Mouse (Mus musculus): ENCODE measurements around the gene A930004D18Rik.
A peak's percentile ranks its signal among the peaks of the same experiment; 100 is the strongest.

A930004D18Rik gene

DNA sequence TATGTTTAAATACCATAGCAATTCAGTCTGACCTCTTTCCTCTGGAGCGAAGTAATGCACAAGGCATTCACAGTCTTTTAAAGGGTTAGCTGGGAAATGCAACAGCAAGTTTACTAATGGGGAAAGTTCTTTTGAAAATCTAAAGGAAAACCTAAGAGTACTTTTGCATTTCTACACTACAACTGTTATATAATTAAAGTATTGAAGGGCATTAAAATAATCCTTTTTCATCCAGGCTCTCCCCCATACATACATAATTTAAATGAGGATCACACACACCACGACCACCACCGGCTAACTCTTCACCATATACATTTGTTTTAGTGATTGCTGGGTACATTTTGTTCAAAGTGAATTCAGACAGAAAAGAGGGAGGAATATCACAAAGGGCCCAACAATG lies 15.0 kb upstream of the A930004D18Rik start:
- no peak for DNase-seq

DNA sequence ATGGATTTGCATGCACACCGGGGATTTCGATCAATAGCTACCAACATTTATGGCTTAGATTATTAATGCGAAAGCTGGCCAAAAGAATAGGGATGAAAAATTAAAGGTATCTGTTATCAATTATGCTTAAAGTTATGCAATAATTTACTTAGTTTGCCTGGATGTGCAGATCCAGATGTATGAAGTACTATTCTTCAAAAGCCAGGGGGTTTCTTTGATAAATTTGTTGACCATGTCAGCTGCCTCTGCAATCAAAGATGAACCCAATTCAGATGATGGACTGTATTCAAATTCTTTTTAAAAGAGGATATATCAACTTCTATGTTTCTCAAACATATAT lies 14.3 kb upstream of the A930004D18Rik start:
- DNase-seq, result no peak

DNA sequence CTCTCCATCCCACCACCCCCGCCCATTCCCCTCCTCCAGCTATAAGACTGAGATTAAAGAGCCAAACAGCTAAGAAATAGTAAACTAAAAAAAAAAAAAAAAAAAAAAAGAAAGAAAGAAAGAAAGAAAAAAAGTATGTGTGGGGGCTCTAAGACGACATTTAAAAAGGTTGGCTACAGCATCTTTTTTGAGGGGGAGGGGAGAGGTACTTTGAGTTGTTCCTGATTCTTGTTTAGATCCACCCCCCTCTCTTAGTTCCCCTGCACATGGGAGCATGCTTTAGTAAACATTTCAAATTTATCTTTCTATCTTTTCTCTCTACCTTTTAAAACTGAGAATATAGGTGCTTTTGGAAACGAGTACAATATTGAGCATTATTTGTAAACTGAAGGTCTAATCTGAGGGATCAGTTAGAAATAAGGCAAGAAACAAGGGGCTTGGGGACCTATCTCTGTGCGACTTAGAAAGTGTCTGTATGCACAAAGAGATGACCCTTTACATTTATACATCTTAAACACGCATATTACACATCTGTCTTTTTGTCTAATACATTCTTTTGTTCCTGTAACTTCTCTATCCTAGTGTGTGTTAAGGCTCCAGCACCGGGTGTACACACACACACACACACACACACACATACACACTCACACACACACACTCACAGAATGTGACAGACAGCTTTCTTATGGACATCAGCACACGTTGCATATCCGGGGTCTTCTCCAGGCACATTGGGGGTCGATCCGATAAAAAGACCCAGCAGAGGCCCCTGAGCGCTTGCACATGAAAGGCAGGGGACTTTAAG lies 13.7 kb upstream of the A930004D18Rik start:
- no peak for DNase-seq

DNA sequence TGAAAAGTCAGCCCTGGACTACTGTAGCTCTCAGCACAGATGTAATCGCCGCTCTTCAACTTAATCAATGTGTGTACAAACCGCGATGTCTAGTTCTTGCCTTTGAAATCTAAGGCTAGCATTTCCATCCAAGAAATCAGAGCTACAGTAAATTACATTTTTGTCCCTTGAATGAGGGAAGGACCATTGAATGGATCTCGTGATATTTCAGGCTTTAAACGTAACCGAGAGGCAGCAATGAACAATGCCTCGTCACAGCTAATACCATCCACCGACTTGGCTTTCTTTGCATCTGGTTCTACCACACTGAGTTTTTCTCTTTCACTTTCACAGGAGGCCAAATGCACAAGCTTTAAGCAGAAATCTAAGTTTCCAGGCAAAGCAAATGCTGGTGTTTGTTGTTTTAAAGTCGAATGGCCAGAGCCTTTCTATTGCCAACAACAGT lies 13.0 kb upstream of the A930004D18Rik start:
- DNase-seq, result no peak

DNA sequence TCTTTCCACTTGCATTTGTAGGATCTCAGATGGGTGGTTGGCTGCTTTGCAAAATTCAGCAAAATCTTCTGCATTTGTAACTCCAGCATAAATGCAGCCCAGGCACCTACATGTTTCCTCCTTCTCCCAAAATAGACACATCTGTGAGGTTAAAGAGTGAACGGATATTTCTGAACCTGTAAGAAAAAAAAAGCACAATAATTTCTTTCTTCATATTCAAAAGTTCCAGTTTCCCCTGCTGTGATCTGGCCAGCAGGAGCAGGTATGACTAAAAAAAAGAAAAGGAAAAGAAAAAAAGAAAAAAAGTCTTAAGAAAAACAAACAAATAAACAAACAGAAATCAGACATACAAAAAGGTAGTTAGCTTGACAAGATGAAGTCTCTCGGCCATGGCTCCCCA lies 12.5 kb upstream of the A930004D18Rik start:
- DNase-seq, result no peak

DNA sequence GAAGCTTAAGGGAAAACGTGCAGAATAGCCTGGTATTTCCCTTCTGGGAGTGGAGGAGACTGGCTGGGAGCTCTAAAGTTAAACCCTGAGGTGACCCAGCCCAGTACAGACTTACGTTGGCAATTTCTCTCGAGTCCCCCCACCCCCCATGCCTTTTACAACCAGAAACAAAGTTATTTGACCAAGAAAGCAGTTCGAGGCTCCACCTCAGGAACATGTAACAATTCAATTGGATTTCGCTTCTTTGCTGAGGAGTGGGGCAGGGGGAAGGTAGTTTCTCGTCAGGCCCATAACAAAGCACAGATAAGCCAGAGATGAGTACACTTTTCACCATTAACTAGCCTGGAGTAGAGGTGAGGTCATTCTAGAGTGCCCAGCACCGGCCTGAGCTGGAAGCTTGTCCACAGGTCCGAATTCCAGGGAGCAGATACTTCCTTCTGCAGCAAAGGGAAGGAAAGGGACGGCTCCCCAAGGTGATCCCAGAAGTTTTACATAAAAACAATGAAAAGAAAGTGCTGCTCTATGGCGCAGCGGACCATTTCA lies 11.8 kb upstream of the A930004D18Rik start:
- DNase-seq, result no peak

DNA sequence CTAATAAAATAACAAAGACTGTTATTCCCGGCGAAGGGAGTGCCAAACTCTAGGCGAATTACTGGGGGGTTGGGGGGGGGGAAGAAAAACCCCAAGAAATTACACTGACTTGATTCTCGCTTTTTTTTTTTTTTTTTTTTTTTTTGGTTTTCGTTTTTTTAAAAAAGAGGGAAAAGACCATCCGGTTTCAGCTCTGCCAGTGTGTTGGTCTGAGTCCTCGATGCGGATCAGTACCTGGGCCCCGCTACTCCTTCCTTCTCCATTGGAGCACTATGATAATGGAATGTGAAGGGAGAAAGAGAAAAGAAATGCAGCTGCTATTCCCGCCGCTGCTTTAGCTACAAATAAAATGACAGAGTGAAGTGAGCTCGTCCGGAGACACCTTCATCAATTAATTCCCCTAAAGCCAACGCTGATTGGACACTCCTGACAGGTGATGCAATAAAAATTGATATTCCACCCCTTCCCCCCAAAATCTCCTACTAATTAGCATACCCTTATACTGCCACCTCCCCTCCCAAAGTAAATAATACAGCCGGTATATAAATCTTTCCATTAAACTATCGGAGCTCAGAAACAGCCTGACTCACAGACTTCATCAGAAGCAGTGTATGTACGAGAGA lies 11.0 kb upstream of the A930004D18Rik start, which contains the start of gene Skida1:
TSS of gene Skida1 (minus strand) at position 599 of the 623 bp plus-strand sequence.
- DNase-seq, result no peak

DNA sequence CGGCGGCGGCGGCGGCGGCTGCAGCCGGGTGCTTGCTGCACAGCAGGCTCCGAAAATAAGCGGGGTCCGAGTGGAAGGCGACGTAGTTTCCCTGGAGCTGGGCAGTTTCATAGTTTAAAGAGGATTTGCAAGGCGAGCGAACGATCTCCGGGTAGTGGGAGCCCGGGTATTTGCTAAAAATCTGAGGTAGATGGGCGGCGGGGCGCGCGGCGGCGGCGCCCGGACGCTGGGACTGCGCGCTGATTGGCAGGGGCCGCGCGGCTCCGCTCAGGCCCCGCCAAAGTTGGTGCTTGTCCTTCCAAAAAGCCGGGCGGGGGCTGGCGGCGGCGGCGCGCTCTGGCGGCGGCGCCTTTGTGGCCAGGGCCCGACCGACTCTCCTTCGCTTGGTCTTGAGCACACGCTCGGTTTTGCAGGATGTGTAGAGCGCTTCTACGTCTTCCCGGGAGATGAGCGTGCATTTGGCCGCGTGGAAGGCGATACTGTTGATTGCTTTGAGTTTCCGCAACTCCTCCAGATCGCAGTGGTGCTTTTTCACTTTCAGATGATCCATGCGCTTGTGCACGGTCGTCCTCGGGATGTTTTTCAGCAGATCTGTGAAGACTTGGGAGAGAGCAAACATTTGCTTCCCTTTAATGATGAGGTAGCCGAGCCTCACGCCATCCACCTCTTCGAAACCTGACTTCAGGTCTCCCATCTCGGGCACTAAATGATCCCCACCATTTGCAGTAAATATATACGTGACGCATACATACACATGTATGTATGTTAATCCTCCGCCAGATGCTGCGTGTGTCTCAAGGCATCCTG lies 10.3 kb upstream of the A930004D18Rik start:
- DNase-seq, result peak; percentile 62

DNA sequence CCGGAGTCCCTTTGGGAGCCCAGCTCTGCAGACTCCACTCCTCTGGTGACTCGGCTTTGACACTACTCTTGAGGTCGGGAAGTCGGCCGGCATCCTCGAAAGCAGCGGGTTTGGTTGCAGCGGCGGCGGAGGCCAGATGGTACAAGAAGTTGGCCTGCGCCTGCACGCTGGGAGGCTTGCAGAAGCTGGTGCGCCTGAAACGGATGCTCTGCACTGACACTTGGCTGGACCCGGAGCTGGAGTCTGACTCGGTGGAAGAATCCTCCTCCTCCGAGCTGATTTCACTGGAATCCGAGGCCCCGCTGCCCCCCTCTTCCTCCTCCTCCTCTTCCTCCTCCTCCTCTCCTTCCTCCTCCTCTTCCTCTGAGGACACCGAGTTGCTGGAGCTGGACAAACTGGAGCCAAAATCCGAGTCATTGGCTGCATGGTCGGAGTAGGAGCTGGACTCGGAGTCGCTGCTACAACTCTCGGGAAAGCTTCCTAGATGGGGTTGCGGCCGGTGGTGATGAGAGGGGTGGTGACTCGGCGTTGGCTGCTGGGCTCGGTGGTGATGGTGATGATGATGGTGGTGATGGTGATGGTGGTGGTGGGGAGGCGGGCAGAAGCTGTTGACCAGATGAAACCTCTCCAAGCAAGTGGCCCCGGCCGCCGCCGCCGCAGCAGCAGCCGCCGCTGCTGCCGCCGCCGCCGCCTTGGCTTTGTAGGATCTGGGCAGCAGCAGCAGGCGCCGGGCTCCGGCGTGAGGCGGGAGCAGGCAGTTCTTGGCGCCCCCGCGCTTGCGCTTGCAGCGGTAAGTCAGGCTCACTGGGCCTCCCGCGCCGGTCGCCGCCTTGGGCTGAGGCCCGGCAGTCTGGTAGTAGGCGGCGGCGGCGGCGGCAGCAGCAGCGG lies 9.5 kb upstream of the A930004D18Rik start:
- DNase-seq, result peak; percentile 76

DNA sequence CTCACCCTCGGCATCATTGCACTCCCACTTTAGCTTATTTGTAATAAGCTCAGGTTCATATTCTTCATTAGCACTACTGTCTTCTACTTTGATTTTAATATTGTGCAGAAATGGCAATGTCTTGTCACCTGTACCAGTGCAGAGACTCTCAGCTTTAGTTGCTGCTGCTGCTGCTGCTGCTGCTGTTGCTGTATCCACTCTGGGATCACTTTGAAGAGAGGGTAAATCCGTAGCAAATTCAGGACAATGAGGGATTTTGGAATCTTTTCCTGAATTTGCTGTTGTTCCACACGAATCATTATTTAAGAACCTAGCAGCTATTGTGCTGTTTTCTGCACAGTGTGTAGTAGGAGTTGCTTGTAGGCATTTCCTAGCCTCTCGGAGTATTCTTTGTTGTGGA lies 8.6 kb upstream of the A930004D18Rik start:
- DNase-seq, result no peak

DNA sequence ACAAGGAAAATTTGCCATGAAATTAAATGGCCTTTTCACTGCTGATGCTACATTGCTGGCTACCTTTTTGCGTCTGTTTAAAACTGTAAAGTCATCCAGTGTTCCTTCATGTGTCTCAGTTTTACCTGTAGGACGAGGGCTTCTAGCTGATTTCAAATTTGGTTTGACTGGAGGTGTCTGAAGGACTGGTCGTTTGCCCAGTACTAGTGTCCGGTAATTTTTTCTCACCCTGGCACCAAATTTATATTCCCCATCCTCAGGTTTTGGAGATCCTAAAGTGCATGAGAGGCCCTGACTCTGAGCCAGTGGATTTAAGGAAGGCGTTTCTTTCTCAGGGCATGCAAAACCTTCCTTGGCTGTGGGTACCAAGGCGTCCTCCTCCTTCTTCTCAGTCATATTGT lies 8.2 kb upstream of the A930004D18Rik start:
- DNase-seq, result no peak

DNA sequence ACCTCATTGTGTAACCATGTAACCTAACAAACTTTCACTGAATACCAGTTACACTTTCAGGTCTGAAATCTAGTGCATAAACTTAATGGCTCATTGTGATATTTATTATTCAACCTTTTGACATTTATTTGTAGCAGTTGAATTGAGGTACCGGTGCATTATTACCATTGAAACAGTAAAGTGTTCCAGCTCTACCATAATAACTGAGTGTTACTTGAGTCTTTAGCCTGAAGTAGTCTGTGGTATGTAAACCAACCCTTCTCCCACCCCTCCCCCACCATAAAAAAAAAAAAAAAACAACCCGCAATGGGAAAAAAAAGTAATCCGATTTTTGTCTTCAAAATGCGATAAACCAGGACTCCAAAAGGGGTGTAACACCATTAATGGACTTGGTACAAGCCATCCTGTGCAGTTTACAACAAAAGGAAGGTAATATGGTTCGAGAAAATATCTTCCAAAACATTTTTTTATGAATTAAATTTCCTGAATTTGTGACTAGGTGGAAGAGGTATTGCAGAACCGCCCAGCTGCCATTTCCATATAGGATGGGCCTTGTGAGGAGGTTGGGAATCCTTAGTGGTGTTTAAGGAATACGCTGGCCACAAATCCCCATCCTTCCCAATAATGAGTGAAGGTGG lies 7.7 kb upstream of the A930004D18Rik start:
- DNase-seq, result no peak

DNA sequence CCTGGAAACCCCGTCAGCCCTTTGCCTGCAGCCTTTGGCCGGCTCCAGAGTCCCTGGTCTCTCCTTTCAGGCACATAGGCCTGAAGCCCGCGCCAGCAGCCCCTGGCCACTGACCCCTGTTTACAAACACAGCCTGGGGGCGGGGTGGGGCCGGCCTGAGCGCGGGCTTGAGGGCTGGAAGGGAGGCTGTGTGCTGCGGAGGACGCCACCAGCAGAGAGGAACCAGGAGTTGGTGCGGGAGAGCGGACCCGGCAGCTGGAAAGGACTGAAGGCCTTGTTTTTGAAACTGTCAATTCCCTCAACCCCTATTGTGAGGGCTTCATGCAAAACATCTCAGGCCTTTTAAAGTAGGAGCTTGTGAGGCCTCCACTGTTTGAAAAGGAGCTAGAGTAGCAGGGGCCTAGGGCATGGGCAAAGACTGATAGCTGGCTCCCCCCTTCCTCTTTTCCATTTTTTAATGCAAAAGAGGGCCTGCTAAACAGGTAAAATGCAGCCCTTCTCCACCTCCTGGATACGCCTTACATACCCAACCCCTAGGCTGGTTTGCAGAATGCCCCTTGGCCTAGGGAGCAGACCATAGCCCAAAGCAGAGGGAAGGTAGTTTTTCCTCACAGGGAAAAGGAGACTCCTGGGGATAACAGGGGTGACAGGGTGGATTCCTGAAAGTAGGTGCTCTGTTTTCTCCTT lies 3.8 kb upstream of the A930004D18Rik start:
- no peak for DNase-seq

DNA sequence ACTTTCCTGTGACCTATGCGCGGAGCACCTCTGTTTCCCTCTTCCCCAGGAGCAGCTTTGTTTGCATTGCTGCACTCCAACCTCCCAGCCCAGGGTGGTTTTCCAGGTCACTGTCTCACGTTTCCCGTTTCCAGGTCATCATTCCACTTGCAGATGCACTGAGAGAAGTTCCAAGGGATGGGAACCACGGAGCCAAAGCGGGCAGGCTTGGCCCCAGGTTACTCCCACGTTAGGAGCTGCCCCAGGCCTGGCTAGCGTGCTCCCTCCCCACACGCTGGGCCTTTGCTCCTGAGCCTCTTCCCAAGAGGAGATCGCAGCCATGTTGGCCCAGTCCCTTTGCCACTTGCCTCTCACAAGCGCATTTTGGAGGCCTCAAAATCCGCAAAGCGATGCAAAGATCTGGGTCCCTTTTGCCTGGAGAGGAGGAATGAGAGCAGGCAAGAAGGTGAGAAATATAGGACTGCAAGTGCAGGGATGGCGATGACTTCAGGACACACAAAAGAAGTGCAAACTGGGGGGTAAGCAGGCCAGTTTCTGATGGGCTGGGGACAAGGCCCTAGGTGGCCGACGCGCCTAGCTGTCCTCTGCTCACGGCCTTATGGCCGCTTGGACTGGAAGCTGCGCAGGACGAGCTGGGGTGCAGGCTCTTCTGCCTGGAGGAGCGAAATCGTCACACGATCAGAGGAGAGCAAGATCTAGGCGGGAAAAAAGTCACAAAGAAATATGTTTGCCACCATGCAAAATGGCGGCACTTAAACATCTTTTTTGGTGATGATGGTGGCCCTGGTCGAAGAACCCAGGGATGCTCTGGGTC lies 3.0 kb upstream of the A930004D18Rik start:
- no peak for DNase-seq

DNA sequence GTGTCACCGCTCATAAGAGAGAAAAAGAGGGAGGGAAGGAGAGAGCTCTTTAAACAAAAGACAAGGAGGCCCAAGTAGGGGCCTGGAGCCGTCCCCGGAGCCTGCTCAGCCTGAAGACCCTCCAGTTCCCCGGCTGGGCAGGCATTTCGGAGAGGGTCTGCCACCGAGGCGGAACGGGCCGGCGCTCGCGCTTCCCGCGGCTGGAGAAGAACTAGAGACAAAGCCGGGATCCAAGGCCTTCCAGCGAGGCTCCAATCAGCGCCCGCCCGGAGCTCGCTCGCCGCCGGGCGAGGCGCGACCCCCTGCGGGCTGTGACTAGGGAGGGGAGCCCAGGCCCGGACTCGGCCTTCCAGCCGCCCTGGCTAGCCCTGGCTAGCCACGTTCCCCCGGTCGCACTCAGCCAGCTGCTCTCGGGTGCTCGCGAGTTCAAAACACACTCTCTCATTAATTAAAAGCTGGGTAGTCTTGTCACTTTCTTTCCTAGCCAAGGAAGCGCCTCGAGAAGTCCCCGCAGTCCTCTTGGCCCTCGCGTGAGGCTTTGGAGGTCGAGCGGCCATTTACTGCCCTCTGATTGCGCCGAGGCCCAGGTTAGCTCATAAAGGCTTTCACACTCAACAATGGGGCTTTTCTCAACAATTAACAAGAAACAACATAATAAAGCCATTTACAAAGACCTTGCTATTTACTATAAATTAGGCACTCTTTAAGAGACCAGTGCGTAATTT lies 2.2 kb upstream of the A930004D18Rik start:
- DNase-seq, result no peak

DNA sequence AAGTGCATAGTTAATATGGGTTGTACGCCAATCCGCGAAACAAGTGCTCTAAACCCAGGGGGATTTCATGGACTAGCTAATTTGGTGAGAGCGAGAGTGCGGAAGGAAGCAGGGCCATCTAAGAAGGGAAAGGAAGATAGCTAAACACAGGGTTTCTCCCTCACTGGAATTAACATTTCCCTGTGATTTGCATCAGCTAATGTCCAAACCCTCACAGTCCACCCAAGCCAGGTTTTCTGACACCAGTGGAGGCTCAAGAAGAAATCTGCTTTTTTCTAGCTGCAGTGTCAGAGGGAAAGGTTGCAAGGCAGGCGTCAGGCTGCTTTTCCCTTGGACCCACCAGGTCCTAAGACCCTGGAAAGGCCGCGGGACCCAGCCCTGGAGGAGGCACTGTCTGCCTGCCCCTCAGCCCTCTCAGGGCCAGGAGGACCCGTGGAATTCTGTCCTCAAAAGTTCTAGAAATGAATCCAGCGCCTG lies 1.4 kb upstream of the A930004D18Rik start:
- DNase-seq, result no peak

DNA sequence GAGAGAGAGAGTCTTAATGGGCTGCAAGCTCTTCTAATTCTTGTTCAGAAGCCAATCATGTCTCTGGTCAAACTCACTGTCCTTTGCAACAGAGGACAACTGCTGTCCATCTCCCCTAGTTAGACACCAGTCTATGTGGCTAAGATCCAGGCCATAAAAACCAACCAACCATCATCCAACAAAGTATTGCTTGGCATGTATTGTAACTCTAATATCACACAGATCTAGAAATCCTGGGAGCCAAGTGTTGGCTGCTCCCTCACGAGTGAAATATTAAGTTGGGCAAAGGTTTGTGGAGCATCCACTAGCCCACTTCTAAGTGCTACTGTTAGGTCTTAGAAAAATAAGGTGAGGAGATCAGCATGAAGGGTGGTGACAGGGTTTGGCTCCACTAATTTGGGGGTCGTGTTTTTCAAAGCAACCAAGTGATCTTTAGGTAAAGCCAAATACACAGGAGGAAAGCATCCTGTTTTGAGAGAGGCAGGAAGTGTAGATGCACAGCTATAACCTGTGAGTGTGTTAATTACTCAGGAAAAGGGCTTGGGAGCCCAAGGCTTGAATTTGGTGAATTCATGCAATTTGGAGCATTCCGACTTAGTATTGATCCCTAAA lies 710 bp upstream of the A930004D18Rik start:
- no peak for DNase-seq

DNA sequence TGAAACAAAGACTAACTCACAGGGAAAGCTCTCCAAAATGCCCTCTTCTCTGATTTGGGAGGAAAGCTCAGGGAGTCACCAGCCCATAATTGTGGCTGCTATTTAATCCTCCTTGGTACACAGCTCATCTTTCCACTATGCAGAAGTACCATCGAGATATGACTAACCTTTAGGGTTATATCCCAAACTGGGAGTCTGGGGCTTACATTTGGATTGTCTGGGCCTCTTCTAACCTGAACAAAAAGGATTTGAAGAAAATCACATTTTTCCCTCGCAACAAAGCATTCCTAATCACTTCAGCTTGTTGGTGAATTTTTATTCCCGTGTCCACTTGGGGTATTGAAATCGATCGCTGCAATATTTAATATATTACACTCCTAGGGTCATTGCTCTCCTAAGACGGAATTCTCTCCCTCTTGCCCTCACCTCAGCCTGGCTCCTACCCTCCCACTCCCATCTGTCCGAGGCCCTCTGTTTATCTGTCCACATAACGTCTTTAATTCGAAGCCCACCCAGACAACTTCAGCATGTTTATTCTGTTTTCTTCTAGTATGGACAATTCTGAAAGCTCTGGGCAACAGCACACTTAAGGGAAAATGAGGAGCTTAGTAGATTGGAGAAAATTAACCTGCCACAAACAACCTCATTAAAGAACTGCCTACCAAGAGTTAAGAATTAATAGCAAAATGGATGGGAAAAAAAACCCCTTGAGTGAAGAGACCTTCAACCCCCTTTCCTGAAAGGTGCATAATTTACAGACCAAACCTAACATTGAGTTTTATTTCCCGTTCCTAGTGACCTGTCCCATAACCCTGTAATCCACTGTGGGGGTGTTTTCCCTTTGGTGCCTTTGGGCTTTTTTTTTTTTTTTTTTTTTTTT lies 2.9 kb downstream of the A930004D18Rik start:
- DNase-seq, result no peak
